Mouse (Mus musculus) kidney, postnatal 36 days (tissue): ENCODE data around the gene Gm21876.
"Not testable (repeated sequence)": the region's sequence is repeated elsewhere in the genome, so short reads cannot be mapped to it uniquely, and the experiment has no call there.

Experiments used
- DNase-seq, 2 experiments: peaks; one replicate each; pipeline ENCODE4 v3.0.0; 2021 to 2022; ENCODE audit warnings: mixed read lengths in 2 of 2

Gm21876 gene

GRCm38 (mm10) chrX:21175553-21175952 is at the start of gene Gm21876:
Gene Gm21876, minus strand, starts transcription at chrX:21175653.
- no peak for DNase-seq

DNA sequence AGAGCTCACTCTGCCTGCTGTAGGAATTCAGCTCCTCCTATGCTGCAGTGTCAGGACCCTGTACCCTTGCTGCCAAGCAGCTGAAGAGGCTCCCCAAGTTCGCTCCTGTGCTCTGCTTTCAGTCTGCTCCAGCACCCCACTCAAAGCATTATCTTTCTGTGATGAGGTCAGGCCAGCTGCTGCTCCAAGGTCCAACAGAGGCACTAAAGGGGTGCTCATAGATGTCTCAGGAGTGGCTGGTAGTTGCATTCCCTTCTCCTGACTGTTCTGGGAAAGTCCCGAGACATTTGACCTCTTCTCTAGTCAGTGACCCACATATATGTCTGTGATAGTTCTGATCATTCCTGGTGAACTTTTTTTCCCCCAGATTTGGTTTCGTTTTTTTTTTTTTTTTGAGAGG is 45.0 kb upstream of the Gm21876 start:
- DNase-seq = no peak

GRCm38 (mm10) chrX:21146675-21147074 is 28.8 kb downstream of the Gm21876 start:
- DNase-seq = not testable (repeated sequence)
